Mouse (Mus musculus) heart, postnatal 0 days (tissue): ENCODE data around the gene Ctcf. TPM values are rescaled to one million over a fixed set of nuclear protein-coding genes. Genes with fewer than 3 reads are reported as not detected.

Experiments
- ATAC-seq: fragments of 200-750 bp; cut with Nextera tagmentation; 2 replicates; pipeline ENCODE4 v1.8.0; 2017; ENCODE audit warnings: low read depth, moderate number of reproducible peaks, moderate library complexity; ENCODE audit not compliant: insufficient read depth
- DNase-seq: peaks from one replicate; pipeline ENCODE4 v3.0.0-alpha.2; 2016; ENCODE audit warnings: low spot score
- H3K27ac ChIP-seq: fragments of 300-500 bp; sonication (generic); 2 replicates; pipeline ENCODE4 v1.5.1; 2014; ENCODE audit warnings: low read depth, mild to moderate bottlenecking
- H3K27me3 ChIP-seq: fragments of 300-500 bp; sonication (generic); 2 replicates; pipeline ENCODE4 v1.6.1; 2014; ENCODE audit warnings: low read length, mixed read lengths; ENCODE audit not compliant: control insufficient read depth, insufficient read depth
- H3K36me3 ChIP-seq: fragments of 300-500 bp; sonication (generic); replicated peaks from 2 replicates; pipeline ENCODE4 v1.6.1; 2014; ENCODE audit warnings: low read length, mixed read lengths; ENCODE audit not compliant: control insufficient read depth, insufficient read depth
- H3K4me1 ChIP-seq: fragments of 300-500 bp; sonication (generic); 2 replicates; pipeline ENCODE4 v1.6.1; 2014; ENCODE audit warnings: antibody characterized with exemption; ENCODE audit not compliant: control insufficient read depth, insufficient read depth
- H3K4me2 ChIP-seq: fragments of 300-500 bp; sonication (generic); 2 replicates; pipeline ENCODE4 v1.6.1; 2014; ENCODE audit warnings: low read depth, mild to moderate bottlenecking, low read length, moderate library complexity
- H3K4me3 ChIP-seq: fragments of 300-500 bp; sonication (generic); 2 replicates; pipeline ENCODE4 v1.5.1; 2014; ENCODE audit warnings: low read depth, low read length
- H3K9ac ChIP-seq: fragments of 300-500 bp; sonication (generic); replicated peaks from 2 replicates; pipeline ENCODE4 v1.6.1; 2014; ENCODE audit warnings: low read depth, low read length, mixed read lengths
- H3K9me3 ChIP-seq: fragments of 300-500 bp; sonication (generic); replicated peaks from 2 replicates; pipeline ENCODE4 v1.6.1; 2016; ENCODE audit warnings: low read length; ENCODE audit not compliant: control insufficient read depth
- CTCF ChIP-seq: IDR thresholded peaks from 2 replicates; pipeline ENCODE4 v1.5.1; 2016; ENCODE audit warnings: antibody characterized with exemption, control low read depth, low read depth
- EP300 ChIP-seq: IDR thresholded peaks from 2 replicates; pipeline ENCODE4 v1.6.1; 2016; ENCODE audit warnings: antibody characterized with exemption, low read depth
- WGBS: fragments of 180-500 bp; shearing (Covaris S2); extraction: QIAGEN DNeasy Blood & Tissue Kit; methylation state at CpG from one replicate; pipeline ENCODE4 v1.1.7; 2014; 5-methylcytosine and 5-hydroxymethylcytosine counted together
- polyA plus RNA-seq: library from polyadenylated mRNA; unstranded; fragments of >200 nt; fragmentation: Nextera tagmentation; extraction: Ambion mirVana; gene quantifications from 2 replicates; pipeline ENCODE4 v1.2.1, GENCODE M21; 2015
- total RNA-seq: library from RNA; depleted of rRNA; stranded (reverse); fragments of >200 nt; gene quantifications from 2 replicates; pipeline ENCODE4 v1.2.3, GENCODE M21; 2014; ENCODE audit warnings: low replicate concordance

The Ctcf gene
- total and polyA plus RNA-seq, 2 experiments from 2014 or later: 13.7 to 42.0 TPM

DNA sequence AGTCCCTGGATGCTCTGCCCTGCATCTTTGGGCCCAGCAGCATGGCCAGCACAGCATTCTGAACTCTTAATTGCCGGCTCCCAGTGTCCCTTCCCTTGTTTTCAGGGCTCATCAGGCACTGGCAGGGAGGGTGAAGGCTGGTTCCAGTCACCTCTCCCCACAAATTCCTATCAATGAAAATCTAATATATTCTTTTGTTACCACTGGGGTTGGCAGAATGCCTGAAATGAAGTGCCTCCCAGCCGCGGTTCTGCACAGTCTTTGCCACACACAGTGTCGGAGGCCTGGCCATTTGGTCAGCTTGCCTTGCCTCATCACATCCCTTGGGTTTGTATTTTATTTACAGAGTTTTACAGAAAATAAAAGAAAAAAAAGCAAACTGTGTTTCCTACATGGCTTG lies 14.5 kb upstream of the Ctcf start:
- TF ChIP-seq EP300 (no peak), CTCF (no peak)
- Histone ChIP-seq H3K4me1 (peaks cover 2% of the 10 kb centered on the region; the same call in 1 of the 2 replicates), H3K36me3 (peaks cover 75% of the 10 kb centered on the region), H3K27ac (peak overlapping the region; percentile 66; the same call in 1 of the 2 replicates), H3K27me3 (no peaks in the 10 kb centered on the region), H3K4me2 (no peak overlapping the region), H3K9ac (no peak overlapping the region), H3K4me3 (no peak overlapping the region), H3K9me3 (no peaks in the 10 kb centered on the region)
- 57% methylated on average over 4 of the region's 4 CpGs for WGBS
- DNase-seq (no peak), ATAC-seq (0 out of 2 replicates have a peak, but pooled peaks have one; percentile 0)

- 8% methylated on average over 8 of the region's 8 CpGs for WGBS
Measured at GRCm38 (mm10) chr8:105622421-105622920, 13.9 kb upstream of the Ctcf start.

GRCm38 (mm10) chr8:105623118-105623517 lies 13.2 kb upstream of the Ctcf start:
- Histone ChIP-seq H3K9me3 (no peaks in the 10 kb centered on the region), H3K4me2 (peak overlapping the region; percentile 28; the same call in 1 of the 2 replicates), H3K27ac (peak overlapping the region; percentile 66), H3K36me3 (peaks cover 62% of the 10 kb centered on the region), H3K27me3 (no peaks in the 10 kb centered on the region), H3K9ac (no peak overlapping the region; the same call in 1 of the 2 replicates), H3K4me1 (peaks cover 2% of the 10 kb centered on the region; the same call in 1 of the 2 replicates), H3K4me3 (no peak overlapping the region)
- DNase-seq: no peak
- TF ChIP-seq EP300 (no peak), CTCF (no peak)
- no peak for ATAC-seq
- WGBS: 40% methylated on average over 5 of the region's 5 CpGs

More at GRCm38 (mm10) chr8:105622421-105622920, 13.9 kb upstream of the Ctcf start:
- ATAC-seq (peak; percentile 90), DNase-seq (peak; percentile 92)
- H3K9me3 ChIP-seq: no peaks in the 10 kb centered on the region
- H3K4me3 ChIP-seq: no peak overlapping the region
- TF ChIP-seq CTCF (peak; percentile 98), EP300 (peak; percentile 41; the same call in 1 of the 2 replicates)
- no peak overlapping the region for H3K9ac ChIP-seq
- H3K27me3 ChIP-seq: no peaks in the 10 kb centered on the region
- H3K36me3 ChIP-seq: peaks cover 69% of the 10 kb centered on the region
- peaks cover 2% of the 10 kb centered on the region; the same call in 1 of the 2 replicates for H3K4me1 ChIP-seq
- H3K4me2 ChIP-seq: peak overlapping the region; percentile 13; the same call in 1 of the 2 replicates
- peak overlapping the region; percentile 66 for H3K27ac ChIP-seq

DNA sequence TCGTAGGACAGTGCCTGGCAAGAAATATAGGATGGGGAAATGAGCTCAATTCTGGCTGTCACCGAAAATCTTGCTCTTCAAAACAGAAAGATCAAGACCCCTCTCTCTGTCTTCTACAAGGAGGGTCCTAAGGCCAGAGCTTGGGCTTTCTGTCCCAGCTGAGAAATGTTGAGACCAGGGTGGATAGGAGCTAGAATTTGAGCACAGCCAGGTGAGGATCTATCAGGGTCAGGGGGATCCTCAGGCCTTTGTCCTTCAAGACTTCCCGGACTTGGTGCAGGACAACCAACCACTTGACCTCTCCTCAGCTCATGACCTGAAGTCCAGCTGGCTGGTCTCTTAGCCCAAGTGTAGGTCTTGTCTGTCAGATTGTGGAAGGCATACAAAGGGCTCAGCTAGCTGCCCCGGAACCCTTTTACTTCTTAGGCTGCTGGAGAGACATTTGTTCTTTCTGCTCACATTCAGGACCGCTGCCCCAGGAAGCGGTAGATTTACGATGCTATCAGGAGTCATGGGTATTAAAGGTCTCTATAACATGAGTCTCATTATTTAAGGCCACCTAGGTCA lies 12.6 kb upstream of the Ctcf start:
- WGBS: 59% methylated on average over 7 of the region's 7 CpGs
- Histone ChIP-seq H3K4me1 (peaks cover 2% of the 10 kb centered on the region; the same call in 1 of the 2 replicates), H3K27ac (peak overlapping the region; percentile 56; the same call in 1 of the 2 replicates), H3K27me3 (no peaks in the 10 kb centered on the region), H3K36me3 (peaks cover 56% of the 10 kb centered on the region), H3K9ac (no peak overlapping the region; the same call in 1 of the 2 replicates), H3K4me3 (no peak overlapping the region), H3K4me2 (peak overlapping the region; percentile 28; the same call in 1 of the 2 replicates), H3K9me3 (no peaks in the 10 kb centered on the region)
- no peak for ATAC-seq
- no peak for TF ChIP-seq EP300
- no peak for TF ChIP-seq CTCF
- no peak for DNase-seq

GRCm38 (mm10) chr8:105624401-105624800 lies 12.0 kb upstream of the Ctcf start:
- 62% methylated on average over 3 of the region's 3 CpGs for WGBS
- peak overlapping the region; percentile 56; the same call in 1 of the 2 replicates for H3K27ac ChIP-seq
- H3K36me3 ChIP-seq: peaks cover 49% of the 10 kb centered on the region
- no peak for ATAC-seq
- no peaks in the 10 kb centered on the region for H3K9me3 ChIP-seq
- peak overlapping the region; percentile 28; the same call in 1 of the 2 replicates for H3K4me2 ChIP-seq
- TF ChIP-seq EP300 (no peak), CTCF (no peak)
- H3K4me1 ChIP-seq: peaks cover 2% of the 10 kb centered on the region; the same call in 1 of the 2 replicates
- DNase-seq: no peak
- no peak overlapping the region; the same call in 1 of the 2 replicates for H3K9ac ChIP-seq
- H3K4me3 ChIP-seq: no peak overlapping the region
- no peaks in the 10 kb centered on the region for H3K27me3 ChIP-seq
